Mouse (Mus musculus) heart, postnatal 0 days (tissue): ENCODE results near the gene C1s2.
"Not testable (repeated sequence)": the region's sequence is repeated elsewhere in the genome, so short reads cannot be mapped to it uniquely, and the experiment has no call there.

Source experiments
- CTCF ChIP-seq: IDR thresholded peaks from 2 replicates; pipeline ENCODE4 v1.5.1; 2016; ENCODE audit warnings: antibody characterized with exemption, control low read depth, low read depth
- EP300 ChIP-seq: IDR thresholded peaks from 2 replicates; pipeline ENCODE4 v1.6.1; 2016; ENCODE audit warnings: antibody characterized with exemption, low read depth

DNA sequence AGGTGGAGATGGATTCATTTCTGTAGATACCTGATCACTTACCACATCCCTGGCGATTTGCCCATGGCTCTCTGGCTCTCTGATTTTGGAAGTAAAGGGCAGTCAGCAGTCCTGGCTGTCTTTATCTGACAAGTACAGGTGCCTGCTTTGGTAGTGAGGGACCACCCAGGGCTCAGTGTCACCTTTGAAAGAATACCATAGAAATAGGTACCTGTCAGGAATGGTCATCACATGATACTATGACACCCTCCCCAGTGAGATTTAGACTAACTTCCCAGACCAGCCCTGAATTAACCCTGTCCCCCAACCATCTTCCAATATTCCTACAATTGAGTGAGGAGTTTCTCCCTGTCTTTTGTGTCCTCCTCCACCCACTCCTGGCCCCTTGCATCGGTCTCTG, at the start of gene C1s2:
- TF ChIP-seq EP300, CTCF: not testable (repeated sequence)
